Mouse (Mus musculus) MEL (cell line): ENCODE measurements around the gene Fbxo45. TPM values are rescaled to one million over a fixed set of nuclear protein-coding genes. Genes with fewer than 3 reads are reported as not detected.

Experiments
- DNase-seq: peaks from one replicate; pipeline ENCODE4 v3.0.0; 2011; ENCODE audit warnings: low read depth, low spot score
- H3K27ac ChIP-seq: 2 replicates; pipeline ENCODE4 v1.5.1; 2012; ENCODE audit warnings: low read depth, mild to moderate bottlenecking, control low read depth, low read length, moderate library complexity; ENCODE audit not compliant: control insufficient read depth
- H3K27me3 ChIP-seq, 2 experiments: fragments of 150-350 bp in 1 of 2; sonication (generic) in 1 of 2; 2 replicates each; pipeline ENCODE4 v1.6.1; 2012; ENCODE audit warnings: low read length in 2 of 2, mild to moderate bottlenecking in 2 of 2, improper control_type of control experiment in 1 of 2, moderate library complexity in 1 of 2; ENCODE audit not compliant: insufficient read depth in 2 of 2, control insufficient read depth in 1 of 2
- H3K36me3 ChIP-seq, 2 experiments: 2 replicates each; pipeline ENCODE4 v1.6.1; 2012 to 2014; ENCODE audit warnings: low read length in 2 of 2, improper control_type of control experiment in 1 of 2, inconsistent platforms in 1 of 2, mild to moderate bottlenecking in 1 of 2; ENCODE audit not compliant: insufficient read depth in 2 of 2, control insufficient read depth in 1 of 2
- H3K4me1 ChIP-seq, 2 experiments: fragments of 150-350 bp in 1 of 2; sonication (generic) in 1 of 2; 2 replicates each; pipeline ENCODE4 v1.6.1; 2012; ENCODE audit warnings: low read length in 2 of 2, improper control_type of control experiment in 1 of 2, mild to moderate bottlenecking in 1 of 2; ENCODE audit not compliant: insufficient read depth in 2 of 2, control insufficient read depth in 1 of 2
- H3K4me3 ChIP-seq, 2 experiments: fragments of 150-350 bp in 1 of 2; sonication (generic) in 1 of 2; 2 replicates each; pipeline ENCODE4 v1.5.1; 2012; ENCODE audit warnings: low read depth in 2 of 2, low read length in 2 of 2, mild to moderate bottlenecking in 2 of 2, moderate library complexity in 2 of 2, control low read depth in 1 of 2, improper control_type of control experiment in 1 of 2; ENCODE audit not compliant: control insufficient read depth in 1 of 2, insufficient read depth in 1 of 2
- H3K79me2 ChIP-seq: 2 replicates; pipeline ENCODE4 v1.6.1; 2012; ENCODE audit warnings: mild to moderate bottlenecking, low read length, moderate library complexity; ENCODE audit not compliant: control insufficient read depth, poor library complexity, insufficient read depth
- H3K9ac ChIP-seq: 2 replicates; pipeline ENCODE4 v1.6.1; 2012; ENCODE audit warnings: low read depth, mild to moderate bottlenecking, control low read depth, low read length, moderate library complexity; ENCODE audit not compliant: control insufficient read depth, poor library complexity, severe bottlenecking
- H3K9me3 ChIP-seq: fragments of 150-350 bp; sonication (generic); replicated peaks from 2 replicates; pipeline ENCODE4 v1.6.1; 2012; ENCODE audit warnings: mild to moderate bottlenecking, low read length, improper control_type of control experiment, moderate library complexity; ENCODE audit not compliant: insufficient read depth
- BHLHE40 ChIP-seq: IDR thresholded peaks from 2 replicates; pipeline ENCODE4 v1.6.1; 2012; ENCODE audit warnings: low read depth, mild to moderate bottlenecking, inconsistent platforms, low read length, improper control_type of control experiment, borderline replicate concordance
- CHD1 ChIP-seq: IDR thresholded peaks from 2 replicates; pipeline ENCODE4 v1.6.1; 2012; ENCODE audit warnings: low read depth, mild to moderate bottlenecking, inconsistent platforms, low read length, improper control_type of control experiment
- CHD2 ChIP-seq: IDR thresholded peaks from 2 replicates; pipeline ENCODE4 v1.6.1; 2011; ENCODE audit warnings: low read length, improper control_type of control experiment
- CTCF ChIP-seq, 3 experiments: IDR thresholded peaks in 2 of 3; conservative IDR thresholded peaks in 1 of 3; 2 replicates each; pipeline ENCODE4 v1.5.1; 2011 to 2012; ENCODE audit warnings: low read length in 3 of 3, low read depth in 2 of 3, mild to moderate bottlenecking in 2 of 3, improper control_type of control experiment in 1 of 3, inconsistent platforms in 1 of 3, mixed read lengths in 1 of 3, moderate library complexity in 1 of 3; ENCODE audit not compliant: control insufficient read depth in 1 of 3, insufficient read depth in 1 of 3, poor library complexity in 1 of 3, severe bottlenecking in 1 of 3
- E2F4 ChIP-seq: IDR thresholded peaks from 2 replicates; pipeline ENCODE4 v1.6.1; 2011; ENCODE audit warnings: low read depth, low read length, improper control_type of control experiment, borderline replicate concordance
- ELF1 ChIP-seq: IDR thresholded peaks from 2 replicates; pipeline ENCODE4 v1.6.1; 2014; ENCODE audit warnings: low read depth, mild to moderate bottlenecking, inconsistent platforms, low read length, improper control_type of control experiment, moderate library complexity
- EP300 ChIP-seq, 2 experiments: IDR thresholded peaks; 2 replicates each; pipeline ENCODE4 v1.6.1; 2011; ENCODE audit warnings: improper control_type of control experiment in 2 of 2, low read length in 2 of 2, low read depth in 1 of 2, mild to moderate bottlenecking in 1 of 2
- MAFK ChIP-seq: IDR thresholded peaks from 2 replicates; pipeline ENCODE4 v1.6.1; 2011; ENCODE audit warnings: low read depth, mild to moderate bottlenecking, low read length, improper control_type of control experiment, borderline replicate concordance
- MAX ChIP-seq: IDR thresholded peaks from 2 replicates; pipeline ENCODE4 v1.6.1; 2011; ENCODE audit warnings: low read length, improper control_type of control experiment
- MAZ ChIP-seq: IDR thresholded peaks from 2 replicates; pipeline ENCODE4 v1.6.1; 2012; ENCODE audit warnings: low read depth, mild to moderate bottlenecking, inconsistent platforms, low read length, improper control_type of control experiment
- MYB ChIP-seq: IDR thresholded peaks from 2 replicates; pipeline ENCODE4 v1.6.1; 2011; ENCODE audit warnings: mild to moderate bottlenecking, low read depth, low read length, improper control_type of control experiment
- NELFE ChIP-seq: IDR thresholded peaks from 2 replicates; pipeline ENCODE4 v1.6.1; 2011; ENCODE audit warnings: low read depth, low read length, improper control_type of control experiment
- NRF1 ChIP-seq: IDR thresholded peaks from 2 replicates; pipeline ENCODE4 v1.6.1; 2014; ENCODE audit warnings: low read depth, mild to moderate bottlenecking, inconsistent platforms, low read length, improper control_type of control experiment, moderate library complexity; ENCODE audit not compliant: poor library complexity, insufficient read depth, severe bottlenecking
- POLR2AphosphoS2 ChIP-seq: IDR thresholded peaks from 2 replicates; pipeline ENCODE4 v1.6.1; 2011; ENCODE audit warnings: low read length, improper control_type of control experiment
- RCOR1 ChIP-seq: IDR thresholded peaks from 2 replicates; pipeline ENCODE4 v1.6.1; 2012; ENCODE audit warnings: low read depth, mild to moderate bottlenecking, inconsistent platforms, low read length, improper control_type of control experiment
- SMC3 ChIP-seq: IDR thresholded peaks from 2 replicates; pipeline ENCODE4 v1.6.1; 2011; ENCODE audit warnings: low read depth, low read length, improper control_type of control experiment
- TAL1 ChIP-seq: IDR thresholded peaks from 2 replicates; pipeline ENCODE4 v1.6.1; 2012; ENCODE audit warnings: mild to moderate bottlenecking, inconsistent platforms, low read length, moderate library complexity, mixed read lengths
- UBTF ChIP-seq: IDR thresholded peaks from 2 replicates; pipeline ENCODE4 v1.6.1; 2012; ENCODE audit warnings: low read depth, mild to moderate bottlenecking, inconsistent platforms, low read length, improper control_type of control experiment, moderate library complexity, borderline replicate concordance; ENCODE audit not compliant: insufficient read depth
- USF1 ChIP-seq: IDR thresholded peaks from 2 replicates; pipeline ENCODE4 v1.6.1; 2014; ENCODE audit warnings: low read depth, mild to moderate bottlenecking, inconsistent platforms, low read length, improper control_type of control experiment, moderate library complexity
- ZC3H11A ChIP-seq: IDR thresholded peaks from 2 replicates; pipeline ENCODE4 v1.6.1; 2012; ENCODE audit warnings: low read depth, mild to moderate bottlenecking, inconsistent platforms, low read length, improper control_type of control experiment
- ZKSCAN1 ChIP-seq: IDR thresholded peaks from 2 replicates; pipeline ENCODE4 v1.6.1; 2012; ENCODE audit warnings: low read depth, mild to moderate bottlenecking, inconsistent platforms, low read length, improper control_type of control experiment, moderate library complexity
- ZMIZ1 ChIP-seq: IDR thresholded peaks from 2 replicates; pipeline ENCODE4 v1.6.1; 2012; ENCODE audit warnings: low read depth, mild to moderate bottlenecking, inconsistent platforms, low read length, improper control_type of control experiment, moderate library complexity
- polyA plus RNA-seq, 2 experiments: library from polyadenylated mRNA; stranded (reverse) in 1 of 2; unstranded in 1 of 2; fragments of >175 nt in 1 of 2; fragments of >200 nt in 1 of 2; gene quantifications; 2 replicates each; pipeline versions ENCODE4 v1.2.1 to v1.2.4; 2012; ENCODE audit warnings: low replicate concordance in 2 of 2, low read depth in 1 of 2; ENCODE audit not compliant: insufficient read length in 2 of 2, insufficient read depth in 1 of 2, missing spikeins in 1 of 2
- total RNA-seq: library from RNA; depleted of rRNA; stranded (reverse); fragments of 300-350 nt; gene quantifications from 2 replicates; pipeline ENCODE4 v1.2.3, GENCODE M21; 2012

The Fbxo45 gene
- total and polyA plus RNA-seq, 3 experiments: 15.4 to 19.3 TPM; not detected in 1

- no peak overlapping the region for H3K27ac ChIP-seq
- DNase-seq: no peak
- H3K79me2 ChIP-seq: no peaks in the 10 kb centered on the region
- 0 out of 4 replicates have a peak, but pooled peaks cover 0 to 7% of the 10 kb centered on the region in 2 experiments for H3K4me1 ChIP-seq
- H3K9me3 ChIP-seq: no peaks in the 10 kb centered on the region
- H3K36me3 ChIP-seq: no peaks in the 10 kb centered on the region
- no peak overlapping the region for H3K4me3 ChIP-seq
- no peak overlapping the region for H3K9ac ChIP-seq
- TF ChIP-seq BHLHE40: no peak
- no peak for TF ChIP-seq MAZ
- no peak for TF ChIP-seq USF1
- TF ChIP-seq UBTF: no peak
- TF ChIP-seq ZKSCAN1: no peak
- no peak for TF ChIP-seq NRF1
- TF ChIP-seq MYB: no peak
- no peak for TF ChIP-seq SMC3
- TF ChIP-seq RCOR1: no peak
- no peak for TF ChIP-seq MAX
- no peak for TF ChIP-seq MAFK
- TF ChIP-seq ZC3H11A: no peak
- TF ChIP-seq CHD2: no peak
- TF ChIP-seq ZMIZ1: no peak
- no peak for TF ChIP-seq ELF1
- no peak for TF ChIP-seq EP300 (IDR thresholded peaks at IDR 0.05; ENCODE audit: low read depth in 1 of 2, low read length in 2 of 2)
- no peak for TF ChIP-seq E2F4
- TF ChIP-seq CHD1: no peak
- TF ChIP-seq, all 39 proteins: peak for 0
- no peaks in the 10 kb centered on the region; a peak in 1 of 4 replicates for H3K27me3 ChIP-seq
Measured at GRCm38 (mm10) chr16:32200256-32201003, 46.5 kb downstream of the Fbxo45 start.

DNA sequence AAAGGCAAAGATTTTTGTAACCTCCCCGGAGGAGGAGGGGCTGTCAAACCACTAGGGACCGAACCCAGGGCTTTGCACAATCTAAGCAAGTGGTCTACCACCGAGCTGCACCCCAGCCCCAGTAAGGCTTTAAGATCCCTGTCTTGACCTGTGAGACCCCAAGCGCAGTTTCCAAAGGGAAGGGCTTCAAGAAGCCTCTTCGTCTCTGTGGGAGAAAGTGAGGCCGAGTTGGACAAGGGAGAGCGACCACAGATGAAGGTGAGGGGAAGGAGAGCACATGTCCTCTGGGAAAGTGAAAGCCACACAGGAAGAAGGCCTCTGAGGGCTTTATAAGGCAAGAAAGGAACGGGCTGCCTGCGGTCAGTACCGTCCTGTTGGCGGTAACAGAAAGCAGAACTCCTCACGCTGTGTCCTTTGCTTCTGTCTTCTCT lies 56.9 kb downstream of the Fbxo45 start:
- no peaks in the 10 kb centered on the region for H3K79me2 ChIP-seq
- H3K27me3 ChIP-seq: no peaks in the 10 kb centered on the region; a peak in 3 of 4 replicates
- TF ChIP-seq ZC3H11A: no peak
- TF ChIP-seq MAX: no peak
- TF ChIP-seq MAFK: no peak
- TF ChIP-seq NELFE: no peak
- no peak for TF ChIP-seq ZMIZ1
- no peak for TF ChIP-seq CTCF (IDR thresholded peaks at IDR 0.05 in 2 of 3, conservative IDR thresholded peaks at IDR 0.05 in 1 of 3; ENCODE audit: control insufficient read depth in 1 of 3, insufficient read depth in 1 of 3, low read depth in 2 of 3, low read length in 3 of 3, poor library complexity in 1 of 3, severe bottlenecking in 1 of 3)
- no peak for TF ChIP-seq ZKSCAN1
- TF ChIP-seq MAZ: no peak
- TF ChIP-seq RCOR1: no peak
- TF ChIP-seq TAL1: no peak
- no peak for TF ChIP-seq POLR2AphosphoS2
- no peak overlapping the region for H3K9ac ChIP-seq
- DNase-seq: no peak
- no peaks in the 10 kb centered on the region for H3K36me3 ChIP-seq
- H3K9me3 ChIP-seq: no peaks in the 10 kb centered on the region
- no peaks in the 10 kb centered on the region for H3K4me1 ChIP-seq
- H3K27ac ChIP-seq: no peak overlapping the region
- no peak overlapping the region for H3K4me3 ChIP-seq
